Mouse (Mus musculus): ENCODE results near the gene Pth1r. TPM values are rescaled to one million over a fixed set of nuclear protein-coding genes. Genes with fewer than 3 reads are reported as not detected.
A peak's percentile ranks its signal among the peaks of the same experiment; 100 is the strongest.

Pth1r gene
- polyA plus RNA-seq, 1 experiment from 2014 or later = 19.8 TPM

GRCm38 (mm10) chr9:110695165-110695755 lies 51.7 kb downstream of the Pth1r start:
- 83% methylated on average over 4 of the region's 4 CpGs for WGBS
- Histone ChIP-seq H3K27me3 (ENCODE audit: control insufficient read depth, insufficient read depth, low read length) (no peaks in the 10 kb centered on the region), H3K36me3 (ENCODE audit: control insufficient read depth, insufficient read depth, low read length) (peaks cover 3% of the 10 kb centered on the region; the same call in 1 of the 2 replicates), H3K9ac (replicated peaks; ENCODE audit: low read depth, low read length) (no peak overlapping the region), H3K4me3 (ENCODE audit: low read depth, low read length) (no peak overlapping the region), H3K4me1 (ENCODE audit: control insufficient read depth, insufficient read depth, low read length) (no peaks in the 10 kb centered on the region), H3K9me3 (ENCODE audit: control insufficient read depth, low read depth, low read length) (no peaks in the 10 kb centered on the region), H3K4me2 (replicated peaks; ENCODE audit: low read depth, low read length) (no peak overlapping the region), H3K27ac (ENCODE audit: low read length) (no peak overlapping the region)
- no peak for ATAC-seq (ENCODE audit: insufficient number of reproducible peaks, insufficient read depth, low FRiP score, low read depth)

GRCm38 (mm10) chr9:110689261-110689779 lies 57.6 kb downstream of the Pth1r start:
- no peak overlapping the region for H3K4me3 ChIP-seq (ENCODE audit: low read depth, low read length)
- no peak overlapping the region; the same call in 1 of the 2 replicates for H3K4me2 ChIP-seq (replicated peaks; ENCODE audit: low read depth, low read length)
- H3K36me3 ChIP-seq (ENCODE audit: control insufficient read depth, insufficient read depth, low read length) = peaks cover 3% of the 10 kb centered on the region; the same call in 1 of the 2 replicates
- H3K27me3 ChIP-seq (ENCODE audit: control insufficient read depth, insufficient read depth, low read length) = no peaks in the 10 kb centered on the region
- 61% methylated on average over 8 of the region's 8 CpGs for WGBS
- 0 out of 2 replicates have a peak overlapping the region, but pooled peaks have one; percentile 3 for H3K9ac ChIP-seq (replicated peaks; ENCODE audit: low read depth, low read length)
- no peaks in the 10 kb centered on the region for H3K9me3 ChIP-seq (ENCODE audit: control insufficient read depth, low read depth, low read length)
- H3K27ac ChIP-seq (ENCODE audit: low read length) = peak overlapping the region; percentile 74
- peak; percentile 66 for ATAC-seq (ENCODE audit: insufficient number of reproducible peaks, insufficient read depth, low FRiP score, low read depth)
- H3K4me1 ChIP-seq (ENCODE audit: control insufficient read depth, insufficient read depth, low read length) = peaks cover 23% of the 10 kb centered on the region

- no peak overlapping the region for H3K9ac ChIP-seq (replicated peaks; ENCODE audit: low read depth, low read length)
- 81% methylated on average over 2 of the region's 2 CpGs for WGBS
- peaks cover 1% of the 10 kb centered on the region; the same call in 1 of the 2 replicates for H3K36me3 ChIP-seq (ENCODE audit: control insufficient read depth, insufficient read depth, low read length)
- H3K4me1 ChIP-seq (ENCODE audit: control insufficient read depth, insufficient read depth, low read length) = peaks cover 36% of the 10 kb centered on the region
- H3K4me3 ChIP-seq (ENCODE audit: low read depth, low read length) = no peak overlapping the region
- H3K27me3 ChIP-seq (ENCODE audit: control insufficient read depth, insufficient read depth, low read length) = no peaks in the 10 kb centered on the region
- H3K9me3 ChIP-seq (ENCODE audit: control insufficient read depth, low read depth, low read length) = no peaks in the 10 kb centered on the region
- ATAC-seq (ENCODE audit: insufficient number of reproducible peaks, insufficient read depth, low FRiP score, low read depth) = no peak
- no peak overlapping the region for H3K4me2 ChIP-seq (replicated peaks; ENCODE audit: low read depth, low read length)
- no peak overlapping the region for H3K27ac ChIP-seq (ENCODE audit: low read length)
Observed at GRCm38 (mm10) chr9:110687846-110688245, 59.1 kb downstream of the Pth1r start.

GRCm38 (mm10) chr9:110687061-110687460 lies 59.9 kb downstream of the Pth1r start:
- WGBS = 67% methylated on average over 5 of the region's 5 CpGs
- no peak for ATAC-seq (ENCODE audit: insufficient number of reproducible peaks, insufficient read depth, low FRiP score, low read depth)
- Histone ChIP-seq H3K4me2 (replicated peaks; ENCODE audit: low read depth, low read length) (no peak overlapping the region), H3K4me3 (ENCODE audit: low read depth, low read length) (no peak overlapping the region), H3K27me3 (ENCODE audit: control insufficient read depth, insufficient read depth, low read length) (no peaks in the 10 kb centered on the region), H3K9me3 (ENCODE audit: control insufficient read depth, low read depth, low read length) (no peaks in the 10 kb centered on the region), H3K4me1 (ENCODE audit: control insufficient read depth, insufficient read depth, low read length) (peaks cover 36% of the 10 kb centered on the region), H3K27ac (ENCODE audit: low read length) (no peak overlapping the region), H3K36me3 (ENCODE audit: control insufficient read depth, insufficient read depth, low read length) (no peaks in the 10 kb centered on the region), H3K9ac (replicated peaks; ENCODE audit: low read depth, low read length) (no peak overlapping the region)

GRCm38 (mm10) chr9:110686472-110686871 lies 60.5 kb downstream of the Pth1r start:
- Histone ChIP-seq H3K4me1 (ENCODE audit: control insufficient read depth, insufficient read depth, low read length) (peaks cover 36% of the 10 kb centered on the region), H3K9ac (replicated peaks; ENCODE audit: low read depth, low read length) (no peak overlapping the region), H3K4me3 (ENCODE audit: low read depth, low read length) (no peak overlapping the region), H3K36me3 (ENCODE audit: control insufficient read depth, insufficient read depth, low read length) (no peaks in the 10 kb centered on the region), H3K4me2 (replicated peaks; ENCODE audit: low read depth, low read length) (no peak overlapping the region), H3K27me3 (ENCODE audit: control insufficient read depth, insufficient read depth, low read length) (no peaks in the 10 kb centered on the region), H3K9me3 (ENCODE audit: control insufficient read depth, low read depth, low read length) (no peaks in the 10 kb centered on the region), H3K27ac (ENCODE audit: low read length) (no peak overlapping the region; the same call in 1 of the 2 replicates)
- WGBS = 49% methylated on average over 3 of the region's 3 CpGs
- no peak for ATAC-seq (ENCODE audit: insufficient number of reproducible peaks, insufficient read depth, low FRiP score, low read depth)

GRCm38 (mm10) chr9:110685591-110685990 lies 61.4 kb downstream of the Pth1r start:
- Histone ChIP-seq H3K4me1 (ENCODE audit: control insufficient read depth, insufficient read depth, low read length) (peaks cover 36% of the 10 kb centered on the region), H3K4me2 (replicated peaks; ENCODE audit: low read depth, low read length) (no peak overlapping the region), H3K4me3 (ENCODE audit: low read depth, low read length) (no peak overlapping the region), H3K9me3 (ENCODE audit: control insufficient read depth, low read depth, low read length) (no peaks in the 10 kb centered on the region), H3K27me3 (ENCODE audit: control insufficient read depth, insufficient read depth, low read length) (no peaks in the 10 kb centered on the region), H3K9ac (replicated peaks; ENCODE audit: low read depth, low read length) (no peak overlapping the region), H3K36me3 (ENCODE audit: control insufficient read depth, insufficient read depth, low read length) (no peaks in the 10 kb centered on the region), H3K27ac (ENCODE audit: low read length) (peak overlapping the region; percentile 95)
- 79% methylated on average over 5 of the region's 5 CpGs for WGBS
- no peak for ATAC-seq (ENCODE audit: insufficient number of reproducible peaks, insufficient read depth, low FRiP score, low read depth)

GRCm38 (mm10) chr9:110685187-110685586 lies 61.8 kb downstream of the Pth1r start:
- 85% methylated on average over 8 of the region's 8 CpGs for WGBS
- H3K4me3 ChIP-seq (ENCODE audit: low read depth, low read length) = no peak overlapping the region
- no peak overlapping the region for H3K9ac ChIP-seq (replicated peaks; ENCODE audit: low read depth, low read length)
- no peaks in the 10 kb centered on the region for H3K36me3 ChIP-seq (ENCODE audit: control insufficient read depth, insufficient read depth, low read length)
- no peaks in the 10 kb centered on the region for H3K9me3 ChIP-seq (ENCODE audit: control insufficient read depth, low read depth, low read length)
- no peaks in the 10 kb centered on the region for H3K27me3 ChIP-seq (ENCODE audit: control insufficient read depth, insufficient read depth, low read length)
- H3K4me2 ChIP-seq (replicated peaks; ENCODE audit: low read depth, low read length) = no peak overlapping the region
- no peak for ATAC-seq (ENCODE audit: insufficient number of reproducible peaks, insufficient read depth, low FRiP score, low read depth)
- peaks cover 36% of the 10 kb centered on the region for H3K4me1 ChIP-seq (ENCODE audit: control insufficient read depth, insufficient read depth, low read length)
- peak overlapping the region; percentile 95 for H3K27ac ChIP-seq (ENCODE audit: low read length)

GRCm38 (mm10) chr9:110684100-110684831 lies 62.7 kb downstream of the Pth1r start:
- H3K27ac ChIP-seq (ENCODE audit: low read length) = peak overlapping the region; percentile 95
- H3K4me1 ChIP-seq (ENCODE audit: control insufficient read depth, insufficient read depth, low read length) = peaks cover 36% of the 10 kb centered on the region
- WGBS = 59% methylated on average over 6 of the region's 6 CpGs
- no peaks in the 10 kb centered on the region for H3K36me3 ChIP-seq (ENCODE audit: control insufficient read depth, insufficient read depth, low read length)
- no peak overlapping the region for H3K4me3 ChIP-seq (ENCODE audit: low read depth, low read length)
- ATAC-seq (ENCODE audit: insufficient number of reproducible peaks, insufficient read depth, low FRiP score, low read depth) = peak; percentile 55
- H3K9ac ChIP-seq (replicated peaks; ENCODE audit: low read depth, low read length) = no peak overlapping the region
- H3K27me3 ChIP-seq (ENCODE audit: control insufficient read depth, insufficient read depth, low read length) = no peaks in the 10 kb centered on the region
- no peak overlapping the region for H3K4me2 ChIP-seq (replicated peaks; ENCODE audit: low read depth, low read length)
- H3K9me3 ChIP-seq (ENCODE audit: control insufficient read depth, low read depth, low read length) = no peaks in the 10 kb centered on the region

Data from stomach, embryonic 14.5 days (tissue).